Mouse (Mus musculus) MEL (cell line): ENCODE measurements around the gene Flrt2. TPM values are rescaled to one million over a fixed set of nuclear protein-coding genes. Genes with fewer than 3 reads are reported as not detected.

Experiments
- DNase-seq: peaks from one replicate; pipeline ENCODE4 v3.0.0; 2011; ENCODE audit warnings: low read depth, low spot score
- H3K27ac ChIP-seq: 2 replicates; pipeline ENCODE4 v1.5.1; 2012; ENCODE audit warnings: low read depth, mild to moderate bottlenecking, control low read depth, low read length, moderate library complexity; ENCODE audit not compliant: control insufficient read depth
- H3K27me3 ChIP-seq, 2 experiments: fragments of 150-350 bp in 1 of 2; sonication (generic) in 1 of 2; 2 replicates each; pipeline ENCODE4 v1.6.1; 2012; ENCODE audit warnings: low read length in 2 of 2, mild to moderate bottlenecking in 2 of 2, improper control_type of control experiment in 1 of 2, moderate library complexity in 1 of 2; ENCODE audit not compliant: insufficient read depth in 2 of 2, control insufficient read depth in 1 of 2
- H3K36me3 ChIP-seq, 2 experiments: 2 replicates each; pipeline ENCODE4 v1.6.1; 2012 to 2014; ENCODE audit warnings: low read length in 2 of 2, improper control_type of control experiment in 1 of 2, inconsistent platforms in 1 of 2, mild to moderate bottlenecking in 1 of 2; ENCODE audit not compliant: insufficient read depth in 2 of 2, control insufficient read depth in 1 of 2
- H3K4me1 ChIP-seq, 2 experiments: fragments of 150-350 bp in 1 of 2; sonication (generic) in 1 of 2; 2 replicates each; pipeline ENCODE4 v1.6.1; 2012; ENCODE audit warnings: low read length in 2 of 2, improper control_type of control experiment in 1 of 2, mild to moderate bottlenecking in 1 of 2; ENCODE audit not compliant: insufficient read depth in 2 of 2, control insufficient read depth in 1 of 2
- H3K4me3 ChIP-seq, 2 experiments: fragments of 150-350 bp in 1 of 2; sonication (generic) in 1 of 2; 2 replicates each; pipeline ENCODE4 v1.5.1; 2012; ENCODE audit warnings: low read depth in 2 of 2, low read length in 2 of 2, mild to moderate bottlenecking in 2 of 2, moderate library complexity in 2 of 2, control low read depth in 1 of 2, improper control_type of control experiment in 1 of 2; ENCODE audit not compliant: control insufficient read depth in 1 of 2, insufficient read depth in 1 of 2
- H3K79me2 ChIP-seq: 2 replicates; pipeline ENCODE4 v1.6.1; 2012; ENCODE audit warnings: mild to moderate bottlenecking, low read length, moderate library complexity; ENCODE audit not compliant: control insufficient read depth, poor library complexity, insufficient read depth
- H3K9ac ChIP-seq: 2 replicates; pipeline ENCODE4 v1.6.1; 2012; ENCODE audit warnings: low read depth, mild to moderate bottlenecking, control low read depth, low read length, moderate library complexity; ENCODE audit not compliant: control insufficient read depth, poor library complexity, severe bottlenecking
- H3K9me3 ChIP-seq: fragments of 150-350 bp; sonication (generic); replicated peaks from 2 replicates; pipeline ENCODE4 v1.6.1; 2012; ENCODE audit warnings: mild to moderate bottlenecking, low read length, improper control_type of control experiment, moderate library complexity; ENCODE audit not compliant: insufficient read depth
- BHLHE40 ChIP-seq: IDR thresholded peaks from 2 replicates; pipeline ENCODE4 v1.6.1; 2012; ENCODE audit warnings: low read depth, mild to moderate bottlenecking, inconsistent platforms, low read length, improper control_type of control experiment, borderline replicate concordance
- CHD1 ChIP-seq: IDR thresholded peaks from 2 replicates; pipeline ENCODE4 v1.6.1; 2012; ENCODE audit warnings: low read depth, mild to moderate bottlenecking, inconsistent platforms, low read length, improper control_type of control experiment
- CHD2 ChIP-seq: IDR thresholded peaks from 2 replicates; pipeline ENCODE4 v1.6.1; 2011; ENCODE audit warnings: low read length, improper control_type of control experiment
- CTCF ChIP-seq, 3 experiments: IDR thresholded peaks in 2 of 3; conservative IDR thresholded peaks in 1 of 3; 2 replicates each; pipeline ENCODE4 v1.5.1; 2011 to 2012; ENCODE audit warnings: low read length in 3 of 3, low read depth in 2 of 3, mild to moderate bottlenecking in 2 of 3, improper control_type of control experiment in 1 of 3, inconsistent platforms in 1 of 3, mixed read lengths in 1 of 3, moderate library complexity in 1 of 3; ENCODE audit not compliant: control insufficient read depth in 1 of 3, insufficient read depth in 1 of 3, poor library complexity in 1 of 3, severe bottlenecking in 1 of 3
- EP300 ChIP-seq, 2 experiments: IDR thresholded peaks; 2 replicates each; pipeline ENCODE4 v1.6.1; 2011; ENCODE audit warnings: improper control_type of control experiment in 2 of 2, low read length in 2 of 2, low read depth in 1 of 2, mild to moderate bottlenecking in 1 of 2
- GATA1 ChIP-seq: IDR thresholded peaks from 2 replicates; pipeline ENCODE4 v1.6.1; 2011; ENCODE audit warnings: low read depth, low read length, improper control_type of control experiment
- JUND ChIP-seq: IDR thresholded peaks from 2 replicates; pipeline ENCODE4 v1.6.1; 2011; ENCODE audit warnings: low read depth, mild to moderate bottlenecking, improper control_type of control experiment, low read length
- KAT2A ChIP-seq: conservative IDR thresholded peaks from 2 replicates; pipeline ENCODE4 v1.6.1; 2012; ENCODE audit warnings: low read depth, low read length, improper control_type of control experiment, inconsistent platforms
- MAFK ChIP-seq: IDR thresholded peaks from 2 replicates; pipeline ENCODE4 v1.6.1; 2011; ENCODE audit warnings: low read depth, mild to moderate bottlenecking, low read length, improper control_type of control experiment, borderline replicate concordance
- MAX ChIP-seq: IDR thresholded peaks from 2 replicates; pipeline ENCODE4 v1.6.1; 2011; ENCODE audit warnings: low read length, improper control_type of control experiment
- MAZ ChIP-seq: IDR thresholded peaks from 2 replicates; pipeline ENCODE4 v1.6.1; 2012; ENCODE audit warnings: low read depth, mild to moderate bottlenecking, inconsistent platforms, low read length, improper control_type of control experiment
- MEF2A ChIP-seq: IDR thresholded peaks from 2 replicates; pipeline ENCODE4 v1.6.1; 2014; ENCODE audit warnings: low read depth, mild to moderate bottlenecking, inconsistent platforms, low read length, improper control_type of control experiment; ENCODE audit not compliant: poor library complexity, insufficient replicate concordance, severe bottlenecking; ENCODE audit errors: extremely low read depth
- MXI1 ChIP-seq: IDR thresholded peaks from 2 replicates; pipeline ENCODE4 v1.6.1; 2011; ENCODE audit warnings: mild to moderate bottlenecking, low read depth, low read length, improper control_type of control experiment
- MYB ChIP-seq: IDR thresholded peaks from 2 replicates; pipeline ENCODE4 v1.6.1; 2011; ENCODE audit warnings: mild to moderate bottlenecking, low read depth, low read length, improper control_type of control experiment
- MYC ChIP-seq: IDR thresholded peaks from 2 replicates; pipeline ENCODE4 v1.6.1; 2011; ENCODE audit warnings: low read depth, mild to moderate bottlenecking, low read length, improper control_type of control experiment, moderate library complexity
- NELFE ChIP-seq: IDR thresholded peaks from 2 replicates; pipeline ENCODE4 v1.6.1; 2011; ENCODE audit warnings: low read depth, low read length, improper control_type of control experiment
- NRF1 ChIP-seq: IDR thresholded peaks from 2 replicates; pipeline ENCODE4 v1.6.1; 2014; ENCODE audit warnings: low read depth, mild to moderate bottlenecking, inconsistent platforms, low read length, improper control_type of control experiment, moderate library complexity; ENCODE audit not compliant: poor library complexity, insufficient read depth, severe bottlenecking
- POLR2A ChIP-seq, 2 experiments: IDR thresholded peaks; 2 replicates each; pipeline ENCODE4 v1.6.1; 2011 to 2012; ENCODE audit warnings: low read length in 2 of 2, mild to moderate bottlenecking in 2 of 2, control low read depth in 1 of 2, improper control_type of control experiment in 1 of 2, low read depth in 1 of 2, moderate library complexity in 1 of 2; ENCODE audit not compliant: control insufficient read depth in 1 of 2, insufficient read depth in 1 of 2, poor library complexity in 1 of 2
- POLR2AphosphoS5 ChIP-seq: IDR thresholded peaks from 2 replicates; pipeline ENCODE4 v1.6.1; 2012; ENCODE audit warnings: low read depth, borderline replicate concordance, mild to moderate bottlenecking, inconsistent platforms, low read length, moderate library complexity, mixed read lengths
- RAD21 ChIP-seq: IDR thresholded peaks from 2 replicates; pipeline ENCODE4 v1.6.1; 2011; ENCODE audit warnings: mild to moderate bottlenecking, low read depth, low read length, improper control_type of control experiment
- RCOR1 ChIP-seq: IDR thresholded peaks from 2 replicates; pipeline ENCODE4 v1.6.1; 2012; ENCODE audit warnings: low read depth, mild to moderate bottlenecking, inconsistent platforms, low read length, improper control_type of control experiment
- SIN3A ChIP-seq: IDR thresholded peaks from 2 replicates; pipeline ENCODE4 v1.6.1; 2012; ENCODE audit warnings: low read length, improper control_type of control experiment, inconsistent platforms
- SMC3 ChIP-seq: IDR thresholded peaks from 2 replicates; pipeline ENCODE4 v1.6.1; 2011; ENCODE audit warnings: low read depth, low read length, improper control_type of control experiment
- TBP ChIP-seq: IDR thresholded peaks from 2 replicates; pipeline ENCODE4 v1.8.0; 2011; ENCODE audit warnings: low read depth, low read length, improper control_type of control experiment
- UBTF ChIP-seq: IDR thresholded peaks from 2 replicates; pipeline ENCODE4 v1.6.1; 2012; ENCODE audit warnings: low read depth, mild to moderate bottlenecking, inconsistent platforms, low read length, improper control_type of control experiment, moderate library complexity, borderline replicate concordance; ENCODE audit not compliant: insufficient read depth
- USF1 ChIP-seq: IDR thresholded peaks from 2 replicates; pipeline ENCODE4 v1.6.1; 2014; ENCODE audit warnings: low read depth, mild to moderate bottlenecking, inconsistent platforms, low read length, improper control_type of control experiment, moderate library complexity
- USF2 ChIP-seq, 2 experiments: IDR thresholded peaks; 2 replicates each; pipeline ENCODE4 v1.6.1; 2011 to 2012; ENCODE audit warnings: improper control_type of control experiment in 2 of 2, low read length in 2 of 2, borderline replicate concordance in 1 of 2, inconsistent platforms in 1 of 2, low read depth in 1 of 2, mild to moderate bottlenecking in 1 of 2; ENCODE audit not compliant: insufficient read depth in 1 of 2
- ZKSCAN1 ChIP-seq: IDR thresholded peaks from 2 replicates; pipeline ENCODE4 v1.6.1; 2012; ENCODE audit warnings: low read depth, mild to moderate bottlenecking, inconsistent platforms, low read length, improper control_type of control experiment, moderate library complexity
- ZMIZ1 ChIP-seq: IDR thresholded peaks from 2 replicates; pipeline ENCODE4 v1.6.1; 2012; ENCODE audit warnings: low read depth, mild to moderate bottlenecking, inconsistent platforms, low read length, improper control_type of control experiment, moderate library complexity
- ZNF384 ChIP-seq: IDR thresholded peaks from 2 replicates; pipeline ENCODE4 v1.6.1; 2012; ENCODE audit warnings: low read depth, mild to moderate bottlenecking, inconsistent platforms, low read length, improper control_type of control experiment
- polyA plus RNA-seq, 2 experiments: library from polyadenylated mRNA; stranded (reverse) in 1 of 2; unstranded in 1 of 2; fragments of >175 nt in 1 of 2; fragments of >200 nt in 1 of 2; gene quantifications; 2 replicates each; pipeline versions ENCODE4 v1.2.1 to v1.2.4; 2012; ENCODE audit warnings: low replicate concordance in 2 of 2, low read depth in 1 of 2; ENCODE audit not compliant: insufficient read length in 2 of 2, insufficient read depth in 1 of 2, missing spikeins in 1 of 2
- total RNA-seq: library from RNA; depleted of rRNA; stranded (reverse); fragments of 300-350 nt; gene quantifications from 2 replicates; pipeline ENCODE4 v1.2.3, GENCODE M21; 2012

The Flrt2 gene
- total and polyA plus RNA-seq, 3 experiments, result not detected

- H3K9ac ChIP-seq, result no peak overlapping the region
- TF ChIP-seq CHD1, result no peak
- TF ChIP-seq ZNF384, result no peak
- TF ChIP-seq UBTF, result no peak
- TF ChIP-seq MAFK, result no peak
- no peak for TF ChIP-seq POLR2A (IDR thresholded peaks at IDR 0.05; ENCODE audit: control insufficient read depth in 1 of 2, insufficient read depth in 1 of 2, low read depth in 1 of 2, low read length in 2 of 2, poor library complexity in 1 of 2)
- no peak for TF ChIP-seq CHD2
- TF ChIP-seq ZMIZ1, result no peak
- peak; percentile 12 for TF ChIP-seq RAD21
- no peak for TF ChIP-seq JUND
- no peak for TF ChIP-seq TBP
- no peak for TF ChIP-seq MAX
- peak; percentile 35 for TF ChIP-seq SMC3
- TF ChIP-seq ZKSCAN1, result no peak
- peak; percentile 28 to 51 (median 47); a peak in 5 of 6 replicates for TF ChIP-seq CTCF (IDR thresholded peaks at IDR 0.05 in 2 of 3, conservative IDR thresholded peaks at IDR 0.05 in 1 of 3; ENCODE audit: control insufficient read depth in 1 of 3, insufficient read depth in 1 of 3, low read depth in 2 of 3, low read length in 3 of 3, poor library complexity in 1 of 3, severe bottlenecking in 1 of 3)
- no peak for TF ChIP-seq RCOR1
- TF ChIP-seq NELFE, result no peak
- no peak for TF ChIP-seq USF2 (IDR thresholded peaks at IDR 0.05; ENCODE audit: borderline replicate concordance in 1 of 2, insufficient read depth in 1 of 2, low read depth in 1 of 2, low read length in 2 of 2)
- no peak for TF ChIP-seq KAT2A
- no peak for TF ChIP-seq EP300 (IDR thresholded peaks at IDR 0.05; ENCODE audit: low read depth in 1 of 2, low read length in 2 of 2)
- TF ChIP-seq, all 39 proteins: peak for 3
- Histone ChIP-seq H3K9me3 (no peaks in the 10 kb centered on the region), H3K4me3 (no peak overlapping the region), H3K36me3 (no peaks in the 10 kb centered on the region), H3K27me3 (no peaks in the 10 kb centered on the region), H3K27ac (no peak overlapping the region), H3K79me2 (no peaks in the 10 kb centered on the region), H3K4me1 (no peaks in the 10 kb centered on the region)
- DNase-seq, result peak; percentile 11
These were observed 31.2 kb downstream of the Flrt2 start for GRCm38 (mm10) chr12:95723265-95723664.

- Histone ChIP-seq H3K36me3 (no peaks in the 10 kb centered on the region), H3K27me3 (no peaks in the 10 kb centered on the region), H3K9me3 (no peaks in the 10 kb centered on the region), H3K79me2 (no peaks in the 10 kb centered on the region), H3K4me3 (no peak overlapping the region), H3K27ac (no peak overlapping the region), H3K9ac (no peak overlapping the region), H3K4me1 (no peaks in the 10 kb centered on the region)
- no peak for DNase-seq
- TF ChIP-seq CTCF (IDR thresholded peaks at IDR 0.05 in 2 of 3, conservative IDR thresholded peaks at IDR 0.05 in 1 of 3; ENCODE audit: control insufficient read depth in 1 of 3, insufficient read depth in 1 of 3, low read depth in 2 of 3, low read length in 3 of 3, poor library complexity in 1 of 3, severe bottlenecking in 1 of 3) (no peak), MAZ (no peak), NRF1 (no peak), GATA1 (no peak), CHD1 (no peak), USF1 (no peak), ZMIZ1 (no peak), MEF2A (no peak), ZNF384 (no peak), BHLHE40 (no peak), POLR2A (IDR thresholded peaks at IDR 0.05; ENCODE audit: control insufficient read depth in 1 of 2, insufficient read depth in 1 of 2, low read depth in 1 of 2, low read length in 2 of 2, poor library complexity in 1 of 2) (no peak), MXI1 (no peak), MYC (no peak), POLR2AphosphoS5 (no peak), ZKSCAN1 (no peak), SIN3A (no peak), MYB (no peak), USF2 (IDR thresholded peaks at IDR 0.05; ENCODE audit: borderline replicate concordance in 1 of 2, insufficient read depth in 1 of 2, low read depth in 1 of 2, low read length in 2 of 2) (no peak), MAX (no peak)
These were observed 42.0 kb downstream of the Flrt2 start for GRCm38 (mm10) chr12:95734075-95734474.
